Mouse (Mus musculus): ENCODE results near the gene Dusp1. TPM values are rescaled to one million over a fixed set of nuclear protein-coding genes. Genes with fewer than 3 reads are reported as not detected.

Dusp1 gene
- polyA plus RNA-seq, 1 experiment from 2014 or later, result 28.3 TPM

- H3K4me3 ChIP-seq (ENCODE audit: inconsistent target), result no peak overlapping the region
- peak overlapping the region; percentile 85 for H3K27ac ChIP-seq
- peaks cover 9% of the 10 kb centered on the region for H3K79me2 ChIP-seq (ENCODE audit: inconsistent target)
- H3K36me3 ChIP-seq (ENCODE audit: inconsistent target), result no peaks in the 10 kb centered on the region; the same call in 1 of the 2 replicates
- WGBS (ENCODE audit: missing documents), result 80% methylated on average over 5 of the region's 5 CpGs
These were observed 60.1 kb downstream of the Dusp1 start for GRCm38 (mm10) chr17:26501826-26502225.

GRCm38 (mm10) chr17:26498626-26499025, 63.3 kb downstream of the Dusp1 start:
- H3K4me3 ChIP-seq (ENCODE audit: inconsistent target), result no peak overlapping the region
- 64% methylated on average over 1 of the region's 1 CpGs for WGBS (ENCODE audit: missing documents)
- H3K27ac ChIP-seq, result peak overlapping the region; percentile 94
- no peaks in the 10 kb centered on the region for H3K79me2 ChIP-seq (ENCODE audit: inconsistent target)
- no peaks in the 10 kb centered on the region for H3K36me3 ChIP-seq (ENCODE audit: inconsistent target)

- H3K79me2 ChIP-seq (ENCODE audit: inconsistent target), result no peaks in the 10 kb centered on the region
- H3K4me3 ChIP-seq (ENCODE audit: inconsistent target), result no peak overlapping the region
- H3K36me3 ChIP-seq (ENCODE audit: inconsistent target), result no peaks in the 10 kb centered on the region
- H3K27ac ChIP-seq, result peak overlapping the region; percentile 94
- 3% methylated on average over 5 of the region's 5 CpGs for WGBS (ENCODE audit: missing documents)
These were observed 64.5 kb downstream of the Dusp1 start for GRCm38 (mm10) chr17:26497416-26497923.

- Histone ChIP-seq H3K4me3 (ENCODE audit: inconsistent target) (no peak overlapping the region), H3K79me2 (ENCODE audit: inconsistent target) (no peaks in the 10 kb centered on the region), H3K27ac (no peak overlapping the region), H3K36me3 (ENCODE audit: inconsistent target) (no peaks in the 10 kb centered on the region)
- 99% methylated on average over 4 of the region's 4 CpGs for WGBS (ENCODE audit: missing documents)
These were observed 67.1 kb downstream of the Dusp1 start for GRCm38 (mm10) chr17:26494642-26495468.

- 100% methylated on average over 3 of the region's 3 CpGs for WGBS (ENCODE audit: missing documents)
- Histone ChIP-seq H3K4me3 (ENCODE audit: inconsistent target) (no peak overlapping the region), H3K36me3 (ENCODE audit: inconsistent target) (no peaks in the 10 kb centered on the region), H3K27ac (no peak overlapping the region), H3K79me2 (ENCODE audit: inconsistent target) (no peaks in the 10 kb centered on the region)
These were observed 69.7 kb downstream of the Dusp1 start for GRCm38 (mm10) chr17:26492246-26492645.

- Histone ChIP-seq H3K36me3 (ENCODE audit: inconsistent target) (no peaks in the 10 kb centered on the region), H3K27ac (no peak overlapping the region), H3K79me2 (ENCODE audit: inconsistent target) (no peaks in the 10 kb centered on the region), H3K4me3 (ENCODE audit: inconsistent target) (no peak overlapping the region)
- 97% methylated on average over 2 of the region's 2 CpGs for WGBS (ENCODE audit: missing documents)
These were observed 71.0 kb downstream of the Dusp1 start for GRCm38 (mm10) chr17:26490910-26491309.

GRCm38 (mm10) chr17:26490072-26490471, 71.9 kb downstream of the Dusp1 start:
- Histone ChIP-seq H3K79me2 (ENCODE audit: inconsistent target) (no peaks in the 10 kb centered on the region), H3K36me3 (ENCODE audit: inconsistent target) (no peaks in the 10 kb centered on the region), H3K27ac (no peak overlapping the region), H3K4me3 (ENCODE audit: inconsistent target) (no peak overlapping the region)
- 94% methylated on average over 10 of the region's 10 CpGs for WGBS (ENCODE audit: missing documents)

GRCm38 (mm10) chr17:26488711-26489403, 73.1 kb downstream of the Dusp1 start:
- Histone ChIP-seq H3K4me3 (ENCODE audit: inconsistent target) (no peak overlapping the region), H3K79me2 (ENCODE audit: inconsistent target) (no peaks in the 10 kb centered on the region), H3K36me3 (ENCODE audit: inconsistent target) (no peaks in the 10 kb centered on the region), H3K27ac (no peak overlapping the region)
- WGBS (ENCODE audit: missing documents), result 87% methylated on average over 8 of the region's 8 CpGs

- Histone ChIP-seq H3K4me3 (ENCODE audit: inconsistent target) (no peak overlapping the region), H3K27ac (no peak overlapping the region), H3K79me2 (ENCODE audit: inconsistent target) (no peaks in the 10 kb centered on the region), H3K36me3 (ENCODE audit: inconsistent target) (no peaks in the 10 kb centered on the region)
- 93% methylated on average over 4 of the region's 4 CpGs for WGBS (ENCODE audit: missing documents)
These were observed 74.0 kb downstream of the Dusp1 start for GRCm38 (mm10) chr17:26487917-26488316.

GRCm38 (mm10) chr17:26487266-26487665, 74.7 kb downstream of the Dusp1 start:
- H3K36me3 ChIP-seq (ENCODE audit: inconsistent target), result no peaks in the 10 kb centered on the region
- H3K27ac ChIP-seq, result no peak overlapping the region
- H3K79me2 ChIP-seq (ENCODE audit: inconsistent target), result no peaks in the 10 kb centered on the region
- WGBS (ENCODE audit: missing documents), result 76% methylated on average over 5 of the region's 5 CpGs
- H3K4me3 ChIP-seq (ENCODE audit: inconsistent target), result no peak overlapping the region

GRCm38 (mm10) chr17:26484626-26485421, 77.1 kb downstream of the Dusp1 start:
- no peak overlapping the region for H3K27ac ChIP-seq

GRCm38 (mm10) chr17:26480956-26481355, 81.0 kb downstream of the Dusp1 start:
- H3K36me3 ChIP-seq (ENCODE audit: inconsistent target), result no peaks in the 10 kb centered on the region
- WGBS (ENCODE audit: missing documents), result 63% methylated on average over 4 of the region's 4 CpGs
- H3K79me2 ChIP-seq (ENCODE audit: inconsistent target), result no peaks in the 10 kb centered on the region
- H3K4me3 ChIP-seq (ENCODE audit: inconsistent target), result no peak overlapping the region
- no peak overlapping the region for H3K27ac ChIP-seq

More at GRCm38 (mm10) chr17:26484626-26485421, 77.1 kb downstream of the Dusp1 start:
- 68% methylated on average over 14 of the region's 14 CpGs for WGBS (ENCODE audit: missing documents)
- no peaks in the 10 kb centered on the region for H3K36me3 ChIP-seq (ENCODE audit: inconsistent target)
- H3K79me2 ChIP-seq (ENCODE audit: inconsistent target), result no peaks in the 10 kb centered on the region
- no peak overlapping the region for H3K4me3 ChIP-seq (ENCODE audit: inconsistent target)

- H3K79me2 ChIP-seq (ENCODE audit: inconsistent target), result no peaks in the 10 kb centered on the region
- no peaks in the 10 kb centered on the region for H3K36me3 ChIP-seq (ENCODE audit: inconsistent target)
- H3K4me3 ChIP-seq (ENCODE audit: inconsistent target), result no peak overlapping the region
- WGBS (ENCODE audit: missing documents), result 97% methylated on average over 6 of the region's 6 CpGs
- H3K27ac ChIP-seq, result no peak overlapping the region
These were observed 82.3 kb downstream of the Dusp1 start for GRCm38 (mm10) chr17:26479619-26480018.

- no peaks in the 10 kb centered on the region for H3K79me2 ChIP-seq (ENCODE audit: inconsistent target)
- 90% methylated on average over 4 of the region's 4 CpGs for WGBS (ENCODE audit: missing documents)
- no peak overlapping the region for H3K4me3 ChIP-seq (ENCODE audit: inconsistent target)
- H3K27ac ChIP-seq, result no peak overlapping the region
- H3K36me3 ChIP-seq (ENCODE audit: inconsistent target), result no peaks in the 10 kb centered on the region
These were observed 83.3 kb downstream of the Dusp1 start for GRCm38 (mm10) chr17:26478672-26479071.
